In the genomic region with DNA sequence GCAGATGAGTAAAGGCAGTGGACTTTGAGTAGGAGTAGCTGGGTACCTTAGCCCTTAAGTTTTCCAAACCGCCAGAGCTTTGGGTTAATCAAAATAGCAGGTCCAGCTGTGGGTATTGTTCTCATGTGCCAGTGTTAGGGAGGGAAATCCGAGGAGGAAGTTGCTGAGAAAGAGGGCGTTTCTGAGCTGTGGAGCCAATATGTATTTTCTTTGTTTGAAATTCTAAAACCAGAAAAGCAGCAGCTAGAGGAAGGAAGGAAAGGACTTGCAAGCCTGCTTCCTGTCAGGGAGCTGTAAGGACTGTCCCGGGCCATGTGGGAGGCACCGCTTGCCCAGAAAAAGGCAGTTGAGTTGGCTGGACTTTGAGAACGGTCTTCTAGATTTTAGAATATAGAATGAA, we compare ENCODE assay signal across 8 mouse cellular contexts. TPM values are rescaled to one million over a fixed set of nuclear protein-coding genes. Genes with fewer than 3 reads are reported as not detected.
DNase-seq lines count a peak whose midpoint lies in the region; ATAC-seq and TF ChIP-seq lines count a peak whose summit lies in the region.

No protein-coding gene starts in this region.

- H3K9me3 ChIP-seq in CH12.LX (replicated peaks; ENCODE audit: low read length), result no peaks in the 10 kb centered on the region
- H3K9me3 ChIP-seq in intestine, embryonic 16.5 days (ENCODE audit: control insufficient read depth, low read length), result no peaks in the 10 kb centered on the region
- no peaks in the 10 kb centered on the region for H3K9me3 ChIP-seq in neural tube, embryonic 15.5 days (replicated peaks)

- peak overlapping the region; percentile 56 for H3K9ac ChIP-seq in CH12.LX (ENCODE audit: insufficient read depth, low read depth)
- peak overlapping the region; percentile 96 for H3K9ac ChIP-seq in intestine, embryonic 16.5 days (ENCODE audit: low read depth, low read length)
- no peak overlapping the region for H3K9ac ChIP-seq in neural tube, embryonic 15.5 days (replicated peaks)

- H3K4me3 ChIP-seq in CH12.LX (replicated peaks in 1 of 3; ENCODE audit: low read depth in 2 of 3, low read length in 2 of 3, poor library complexity in 1 of 3), result peak overlapping the region; percentile 77 to 93 (median 78)
- peak overlapping the region; percentile 92 for H3K4me3 ChIP-seq in intestine, embryonic 16.5 days (ENCODE audit: low read length)
- H3K4me3 ChIP-seq in neural tube, embryonic 15.5 days (replicated peaks), result peak overlapping the region; percentile 99

- peak; percentile 61 for ATAC-seq in granulocyte monocyte progenitor cell, adult 5-6 weeks (replicated peaks; ENCODE audit: poor library complexity, severe bottlenecking)
- no peak for ATAC-seq in intestine, embryonic 16.5 days
- no peak for ATAC-seq in neural tube, embryonic 15.5 days (ENCODE audit: low FRiP score)

- H3K79me2 ChIP-seq in CH12.LX (replicated peaks; ENCODE audit: control insufficient read depth, extremely low read depth, insufficient read depth, poor library complexity, severe bottlenecking), result peaks cover 58% of the 10 kb centered on the region

- TF ChIP-seq RAD21 in CH12.LX (IDR thresholded peaks at IDR 0.05; ENCODE audit: low read depth, low read length), result no peak

- peak overlapping the region; percentile 51 for H3K27ac ChIP-seq in CH12.LX (ENCODE audit: insufficient read depth, low read depth)
- H3K27ac ChIP-seq in intestine, embryonic 16.5 days (ENCODE audit: low read length), result peak overlapping the region; percentile 85
- H3K27ac ChIP-seq in neural tube, embryonic 15.5 days (replicated peaks), result peak overlapping the region; percentile 69

- H3K4me1 ChIP-seq in CH12.LX (ENCODE audit: control insufficient read depth in 1 of 2, insufficient read depth in 2 of 2), result peaks cover 3 to 23% of the 10 kb centered on the region in 2 experiments; a peak in 3 of 4 replicates
- H3K4me1 ChIP-seq in intestine, embryonic 16.5 days (ENCODE audit: control insufficient read depth, insufficient read depth, low read length), result peaks cover 15% of the 10 kb centered on the region
- peaks cover 28% of the 10 kb centered on the region for H3K4me1 ChIP-seq in neural tube, embryonic 15.5 days

- dilution Hi-C loops in CH12.LX (cut with MboI; ENCODE audit: extremely low pct_ligation_motif_present, extremely low pct_unique_long_range_greater_than_20kb, low sequenced_read_pairs), result no loop called here

- WGBS in intestine, embryonic 16.5 days, result 4% methylated on average over 6 of the region's 6 CpGs
- 27% methylated on average over 6 of the region's 6 CpGs for WGBS in neural tube, embryonic 15.5 days

- peaks cover 3 to 18% of the 10 kb centered on the region in 2 experiments for H3K36me3 ChIP-seq in CH12.LX (replicated peaks in 1 of 2; ENCODE audit: control insufficient read depth in 1 of 2, insufficient read depth in 1 of 2, low read length in 1 of 2)
- H3K36me3 ChIP-seq in intestine, embryonic 16.5 days (ENCODE audit: control insufficient read depth, insufficient read depth, low read length), result no peaks in the 10 kb centered on the region
- H3K36me3 ChIP-seq in neural tube, embryonic 15.5 days, result no peaks in the 10 kb centered on the region

- TF ChIP-seq CTCF in CH12.LX (conservative IDR thresholded peaks at IDR 0.05 in 1 of 2, IDR thresholded peaks at IDR 0.05 in 1 of 2; ENCODE audit: low read depth in 2 of 2, low read length in 2 of 2), result no peak

- peak; percentile 65 for DNase-seq in CH12.LX (ENCODE audit: extremely low read depth)
- peak; percentile 22 for DNase-seq in brain, adult 2 months (ENCODE audit: low read depth, low spot score)
- DNase-seq in lung, adult 18-20 months, result peak; percentile 61 to 73
- no peak for DNase-seq in frontal cortex, postnatal 10 days (ENCODE audit: low spot score in 2 of 2)
- no peak for DNase-seq in retina, postnatal 1 day

- no peaks in the 10 kb centered on the region for H3K27me3 ChIP-seq in CH12.LX (replicated peaks)
- no peaks in the 10 kb centered on the region for H3K27me3 ChIP-seq in intestine, embryonic 16.5 days (replicated peaks; ENCODE audit: control insufficient read depth, insufficient read depth, low read length)
- H3K27me3 ChIP-seq in neural tube, embryonic 15.5 days (replicated peaks), result no peaks in the 10 kb centered on the region

- peak overlapping the region; percentile 58 for H3K4me2 ChIP-seq in CH12.LX (ENCODE audit: insufficient read depth, low read depth, poor library complexity, severe bottlenecking)
- H3K4me2 ChIP-seq in intestine, embryonic 16.5 days (ENCODE audit: low read depth, low read length), result peak overlapping the region; percentile 78
- H3K4me2 ChIP-seq in neural tube, embryonic 15.5 days, result peak overlapping the region; percentile 77

- peak; percentile 50 for TF ChIP-seq POLR2A in CH12.LX (IDR thresholded peaks at IDR 0.05; ENCODE audit: low read depth, low read length)

- in situ Hi-C loops in CH12.LX (cut with MboI; ENCODE audit: low pct_ligation_motif_present, low pct_unique_long_range_greater_than_20kb, low sequenced_read_pairs), result no loop called here

- no peak for TF ChIP-seq EP300 in CH12.LX (IDR thresholded peaks at IDR 0.05; ENCODE audit: low read length)

TF ChIP-seq in CH12.LX, 34 proteins besides CTCF, POLR2A, EP300 and RAD21:
- TF ChIP-seq TBP (conservative IDR thresholded peaks at IDR 0.05; ENCODE audit: low read depth, low read length) (no peak), MYC (IDR thresholded peaks at IDR 0.05; ENCODE audit: low read depth, low read length) (peak; percentile 87), IRF4 (IDR thresholded peaks at IDR 0.05; ENCODE audit: low read depth, low read length) (no peak), E2F4 (IDR thresholded peaks at IDR 0.05; ENCODE audit: insufficient replicate concordance, low read depth, low read length) (no peak), ELF1 (IDR thresholded peaks at IDR 0.05; ENCODE audit: low read depth, low read length) (peak; percentile 62), MXI1 (IDR thresholded peaks at IDR 0.05; ENCODE audit: low read depth, low read length) (peak; percentile 86), SIN3A (IDR thresholded peaks at IDR 0.05; ENCODE audit: low read length) (peak; percentile 84), JUN (IDR thresholded peaks at IDR 0.05; ENCODE audit: insufficient read depth, low read depth, low read length) (no peak), MAFK (IDR thresholded peaks at IDR 0.05; ENCODE audit: insufficient replicate concordance, low read length) (no peak), SMC3 (IDR thresholded peaks at IDR 0.05; ENCODE audit: low read depth, low read length) (peak; percentile 9; the same call in 1 of the 2 replicates), GABPA (IDR thresholded peaks at IDR 0.05; ENCODE audit: insufficient replicate concordance, low read depth, low read length) (no peak), ZMIZ1 (IDR thresholded peaks at IDR 0.05; ENCODE audit: low read depth, low read length) (0 out of 2 replicates have a peak, but pooled peaks have one; percentile 29), CHD2 (IDR thresholded peaks at IDR 0.05; ENCODE audit: low read length) (no peak), ZKSCAN1 (IDR thresholded peaks at IDR 0.05; ENCODE audit: borderline replicate concordance, low read depth, low read length) (no peak), JUND (conservative IDR thresholded peaks at IDR 0.05; ENCODE audit: low read depth, low read length) (no peak), CHD1 (IDR thresholded peaks at IDR 0.05; ENCODE audit: low read depth, low read length) (peak; percentile 42; the same call in 1 of the 2 replicates), POLR2AphosphoS2 (IDR thresholded peaks at IDR 0.05; ENCODE audit: low read depth, low read length) (no peak), KAT2A (IDR thresholded peaks at IDR 0.05; ENCODE audit: insufficient replicate concordance, low read length) (no peak), MEF2A (IDR thresholded peaks at IDR 0.05; ENCODE audit: borderline replicate concordance, low read depth, low read length) (peak; percentile 22; the same call in 1 of the 2 replicates), MAZ (IDR thresholded peaks at IDR 0.05; ENCODE audit: low read depth, low read length) (no peak), USF2 (conservative IDR thresholded peaks at IDR 0.05; ENCODE audit: low read depth, low read length) (no peak), TCF12 (IDR thresholded peaks at IDR 0.05; ENCODE audit: low read depth, low read length) (peak; percentile 31; the same call in 1 of the 2 replicates), ZC3H11A (IDR thresholded peaks at IDR 0.05; ENCODE audit: low read depth, low read length) (no peak), NELFE (IDR thresholded peaks at IDR 0.05; ENCODE audit: low read depth, low read length) (no peak), ZNF384 (IDR thresholded peaks at IDR 0.05; ENCODE audit: low read depth, low read length) (no peak), RCOR1 (conservative IDR thresholded peaks at IDR 0.05; ENCODE audit: low read depth, low read length) (0 out of 2 replicates have a peak, but pooled peaks have one; percentile 43), UBTF (IDR thresholded peaks at IDR 0.05; ENCODE audit: low read depth, low read length) (no peak), ETS1 (conservative IDR thresholded peaks at IDR 0.05; ENCODE audit: low read depth, low read length) (peak; percentile 51; the same call in 1 of the 2 replicates), PAX5 (IDR thresholded peaks at IDR 0.05; ENCODE audit: low read length) (no peak), NRF1 (IDR thresholded peaks at IDR 0.05; ENCODE audit: low read depth, low read length) (no peak), HCFC1 (IDR thresholded peaks at IDR 0.05; ENCODE audit: low read depth, low read length) (no peak; the same call in 1 of the 2 replicates), USF1 (IDR thresholded peaks at IDR 0.05; ENCODE audit: low read depth, low read length) (no peak), BHLHE40 (IDR thresholded peaks at IDR 0.05; ENCODE audit: low read depth, low read length) (peak; percentile 65), MAX (IDR thresholded peaks at IDR 0.05; ENCODE audit: low read length) (peak; percentile 79; the same call in 1 of the 2 replicates)

RNA-seq across cellular contexts. Expression of a gene that starts 1.7 kb away (rescaled TPM):
- total RNA-seq in CH12.LX (2012; rRNA removed) (18.7 and 21.7 TPM in 2 replicates), CH12.LX (2014; rRNA removed) (12.9 and 14.9 TPM in 2 replicates)
- 53.1 and 59.5 TPM in 2 replicates for polyA plus RNA-seq in CH12.LX (2012; ENCODE audit: insufficient read length, low read depth)
- total RNA-seq in granulocyte monocyte progenitor cell, adult 5-6 weeks (2014; fragmentation: Nextera tagmentation), result 109 and 147 TPM in 2 replicates
- total RNA-seq in granulocyte monocyte progenitor cell, adult 5-6 weeks (2017), result 34.1 and 37.3 TPM in 2 replicates
- 76.9 and 81.9 TPM in 2 replicates for polyA plus RNA-seq in intestine, embryonic 16.5 days (2015; fragmentation: Nextera tagmentation; extraction: Ambion mirVana)
- 22.2 and 45.6 TPM in 2 replicates for polyA plus RNA-seq in neural tube, embryonic 15.5 days (2015; fragmentation: Nextera tagmentation; extraction: Ambion mirVana)

Comparison
In these comparisons a context has a peak if more than half of its experiments do, and no peak if none do; other contexts are left out.
1. DNase-seq: peak in CH12.LX (single experiment), brain, adult 2 months (single experiment) and lung, adult 18-20 months (2 of 2); none in frontal cortex, postnatal 10 days (0 of 2) and retina, postnatal 1 day (single experiment).
2. Peak in every context shown above with its lines, with median percentiles within 50 percentile points of each other: H3K27ac ChIP-seq, H3K4me2 ChIP-seq and H3K4me3 ChIP-seq.